Mouse (Mus musculus) hindbrain, embryonic 10.5 days (tissue): ENCODE results near the gene Meltf. TPM values are rescaled to one million over a fixed set of nuclear protein-coding genes. Genes with fewer than 3 reads are reported as not detected.

Experiments used
- DNase-seq: peaks from one replicate; pipeline ENCODE4 v3.0.0-alpha.2; 2017; ENCODE audit warnings: low spot score
- H3K27ac ChIP-seq: fragments of 300-500 bp; sonication (generic); 2 replicates; pipeline ENCODE4 v1.5.1; 2016; ENCODE audit warnings: mild to moderate bottlenecking, moderate library complexity
- H3K27me3 ChIP-seq: fragments of 300-500 bp; sonication (generic); 2 replicates; pipeline ENCODE4 v1.6.1; 2016; ENCODE audit warnings: mild to moderate bottlenecking; ENCODE audit not compliant: poor library complexity, insufficient read depth, severe bottlenecking
- H3K36me3 ChIP-seq: fragments of 300-500 bp; sonication (generic); 2 replicates; pipeline ENCODE4 v1.6.1; 2016; ENCODE audit warnings: mild to moderate bottlenecking, moderate library complexity
- H3K4me1 ChIP-seq: fragments of 300-500 bp; sonication (generic); replicated peaks from 2 replicates; pipeline ENCODE4 v1.6.1; 2016; ENCODE audit warnings: mild to moderate bottlenecking
- H3K4me3 ChIP-seq: fragments of 300-500 bp; sonication (generic); 2 replicates; pipeline ENCODE4 v1.5.1; 2016; ENCODE audit warnings: mild to moderate bottlenecking, moderate library complexity
- H3K9me3 ChIP-seq: fragments of 300-500 bp; sonication (generic); 2 replicates; pipeline ENCODE4 v1.6.1; 2016; ENCODE audit warnings: mild to moderate bottlenecking, moderate library complexity
- WGBS: fragments of 180-500 bp; shearing (Covaris S2); methylation state at CpG from one replicate; pipeline ENCODE4 v1.1.7; 2016; 5-methylcytosine and 5-hydroxymethylcytosine counted together
- polyA plus RNA-seq: library from polyadenylated mRNA; unstranded; fragments of >200 nt; fragmentation: Nextera tagmentation; extraction: Ambion mirVana; gene quantifications from 2 replicates; pipeline ENCODE4 v1.2.1, GENCODE M21; 2016

Meltf gene
- polyA plus RNA-seq, 1 experiment from 2014 or later: 0.07 TPM

DNA sequence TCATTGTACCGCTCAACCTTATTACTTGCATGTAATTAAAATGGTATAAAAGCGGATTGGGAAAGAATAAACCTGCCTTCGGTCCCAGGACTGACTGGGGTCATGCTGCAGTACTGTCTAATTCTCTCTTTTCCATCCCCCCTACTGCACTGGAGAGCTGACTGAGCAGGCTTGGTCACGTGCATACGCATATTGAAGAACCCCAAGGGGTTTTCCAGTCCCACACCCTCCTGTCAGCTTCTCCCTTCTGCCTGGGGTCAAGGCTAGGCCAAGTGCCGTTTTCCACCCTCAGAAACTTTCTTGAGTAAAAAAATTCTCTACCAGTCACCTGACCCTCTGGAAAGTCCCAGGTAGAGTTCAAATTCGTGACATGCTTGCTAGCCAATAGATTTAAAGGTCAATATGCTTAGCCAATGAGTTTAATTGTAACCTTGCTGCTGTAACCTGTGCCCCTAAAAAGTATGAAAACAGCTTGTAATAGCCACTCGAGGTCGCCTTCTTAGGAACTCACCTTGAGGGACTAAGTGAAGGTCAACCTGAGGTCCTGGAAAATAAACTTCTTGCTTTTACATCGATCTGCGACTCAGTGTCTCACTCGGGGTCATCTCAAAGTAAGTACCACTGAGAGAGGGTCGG is 48.1 kb downstream of the Meltf start:
- H3K36me3 ChIP-seq: no peaks in the 10 kb centered on the region
- no peak overlapping the region for H3K27ac ChIP-seq
- no peaks in the 10 kb centered on the region for H3K9me3 ChIP-seq
- peaks cover 20% of the 10 kb centered on the region for H3K27me3 ChIP-seq
- H3K4me1 ChIP-seq: peaks cover 9% of the 10 kb centered on the region
- DNase-seq: no peak
- H3K4me3 ChIP-seq: no peak overlapping the region
- WGBS: 86% methylated on average over 13 of the region's 13 CpGs

DNA sequence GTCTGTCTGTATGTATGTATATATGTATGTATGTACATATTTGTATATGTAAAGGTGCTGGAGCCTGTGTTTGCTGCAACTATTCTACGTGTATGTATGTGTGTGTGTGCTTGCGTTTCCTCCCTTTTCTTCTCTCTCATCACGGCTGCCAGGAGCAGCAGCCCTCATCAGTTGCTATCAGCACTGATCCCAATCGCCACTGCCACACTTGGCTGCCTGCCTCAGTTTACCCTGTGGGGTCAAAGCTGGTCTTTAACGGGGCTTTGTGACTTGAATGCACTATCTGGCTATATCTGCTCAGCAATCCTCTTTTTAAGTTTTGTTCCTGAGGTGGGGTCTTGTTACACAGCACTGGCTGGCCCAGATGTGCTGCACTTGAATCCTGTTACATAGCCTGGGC is 48.8 kb downstream of the Meltf start:
- Histone ChIP-seq H3K27ac (no peak overlapping the region), H3K36me3 (no peaks in the 10 kb centered on the region), H3K4me1 (peaks cover 16% of the 10 kb centered on the region), H3K9me3 (no peaks in the 10 kb centered on the region), H3K4me3 (no peak overlapping the region), H3K27me3 (peaks cover 27% of the 10 kb centered on the region)
- WGBS: 91% methylated on average over 5 of the region's 5 CpGs
- DNase-seq: no peak

DNA sequence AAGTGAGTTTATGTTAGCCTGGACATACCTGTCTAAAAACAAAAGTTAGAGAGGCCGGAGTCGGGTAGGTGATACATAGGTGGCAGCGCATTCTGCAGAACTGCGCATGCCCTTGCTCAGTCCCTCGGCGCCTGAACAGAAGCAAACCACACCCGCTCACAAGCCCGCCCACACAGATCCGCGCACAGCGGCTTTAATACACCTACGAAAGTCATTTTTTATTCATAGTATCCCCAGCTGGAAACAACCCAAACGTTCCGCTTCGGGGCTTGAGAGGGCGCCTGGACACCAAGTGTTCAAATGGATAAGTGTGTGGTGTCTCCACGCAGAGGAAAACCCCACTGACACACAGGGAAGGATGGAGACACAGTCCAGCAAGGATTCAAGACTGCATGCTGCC is 52.7 kb downstream of the Meltf start:
- no peaks in the 10 kb centered on the region for H3K9me3 ChIP-seq
- no peak overlapping the region for H3K4me3 ChIP-seq
- H3K36me3 ChIP-seq: no peaks in the 10 kb centered on the region
- peak overlapping the region; percentile 89 for H3K27ac ChIP-seq
- peaks cover 49% of the 10 kb centered on the region for H3K4me1 ChIP-seq
- no peak for DNase-seq
- WGBS: 57% methylated on average over 17 of the region's 17 CpGs
- H3K27me3 ChIP-seq: peaks cover 62% of the 10 kb centered on the region

GRCm38 (mm10) chr16:31932255-31932654 is 53.6 kb downstream of the Meltf start:
- Histone ChIP-seq H3K27me3 (peaks cover 70% of the 10 kb centered on the region), H3K4me1 (peaks cover 49% of the 10 kb centered on the region), H3K36me3 (no peaks in the 10 kb centered on the region), H3K4me3 (no peak overlapping the region), H3K9me3 (no peaks in the 10 kb centered on the region), H3K27ac (peak overlapping the region; percentile 89)
- DNase-seq: peak; percentile 34
- 25% methylated on average over 5 of the region's 5 CpGs for WGBS

GRCm38 (mm10) chr16:31932840-31933697 is 54.5 kb downstream of the Meltf start:
- WGBS: under 1% methylated on average over 50 of the region's 50 CpGs
- Histone ChIP-seq H3K27me3 (peaks cover 70% of the 10 kb centered on the region), H3K4me1 (peaks cover 49% of the 10 kb centered on the region)

DNA sequence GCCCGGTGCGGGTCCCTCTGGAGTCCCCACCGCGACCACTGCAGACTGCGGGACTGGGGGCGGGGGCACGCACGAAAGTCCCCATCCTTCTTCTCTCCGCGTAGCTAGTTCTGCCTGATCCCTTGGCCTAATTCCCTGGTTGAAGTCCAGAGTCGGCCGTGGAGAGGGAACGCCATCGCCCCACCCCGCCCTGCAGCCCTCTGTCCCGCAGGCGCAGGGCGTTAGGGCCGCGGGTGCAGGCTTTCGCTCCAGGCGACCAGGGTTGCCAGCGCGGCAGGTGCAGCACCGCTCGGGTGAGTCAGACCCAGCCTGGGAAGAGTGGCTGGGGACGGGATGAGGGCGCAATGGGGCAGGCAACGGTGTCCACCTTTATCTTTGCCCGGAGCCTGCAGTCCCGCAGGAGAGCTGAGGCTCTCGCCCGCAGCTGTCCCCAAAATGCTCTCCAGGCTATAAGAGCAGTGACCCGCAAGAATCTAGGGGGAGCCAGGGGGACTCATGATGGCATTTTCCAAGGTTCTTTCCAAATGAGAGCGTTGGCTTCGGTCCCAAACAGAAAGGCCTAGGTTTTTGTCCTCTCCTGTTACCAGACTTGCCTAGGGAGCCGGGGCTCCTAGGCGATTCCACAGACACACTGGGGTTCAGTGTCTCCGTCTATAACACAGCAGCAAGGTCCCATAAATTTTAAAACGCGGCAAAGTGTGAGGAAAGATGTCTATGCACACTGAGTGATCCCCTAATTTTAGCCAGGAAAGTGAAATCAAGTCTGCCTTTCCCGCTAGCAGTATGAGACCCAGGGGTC is 55.3 kb downstream of the Meltf start, which contains the start of gene Pigz:
Pigz (plus strand) TSS at position 101 of the 799 bp plus-strand sequence.
- H3K9me3 ChIP-seq: no peaks in the 10 kb centered on the region
- H3K36me3 ChIP-seq: no peaks in the 10 kb centered on the region
- 5% methylated on average over 42 of the region's 42 CpGs for WGBS
- peak within 1 kb of the TSS; percentile 89 for H3K27ac ChIP-seq
- peak; percentile 59 for DNase-seq
- peak within 1 kb of the TSS; percentile 56 for H3K4me3 ChIP-seq
- peaks cover 49% of the 10 kb centered on the region for H3K4me1 ChIP-seq
- peaks cover 70% of the 10 kb centered on the region for H3K27me3 ChIP-seq

More at GRCm38 (mm10) chr16:31932840-31933697, 54.5 kb downstream of the Meltf start:
- Histone ChIP-seq H3K9me3 (no peaks in the 10 kb centered on the region), H3K36me3 (no peaks in the 10 kb centered on the region), H3K27ac (peak overlapping the region; percentile 89), H3K4me3 (peak overlapping the region; percentile 56)
- DNase-seq: peak; percentile 92

DNA sequence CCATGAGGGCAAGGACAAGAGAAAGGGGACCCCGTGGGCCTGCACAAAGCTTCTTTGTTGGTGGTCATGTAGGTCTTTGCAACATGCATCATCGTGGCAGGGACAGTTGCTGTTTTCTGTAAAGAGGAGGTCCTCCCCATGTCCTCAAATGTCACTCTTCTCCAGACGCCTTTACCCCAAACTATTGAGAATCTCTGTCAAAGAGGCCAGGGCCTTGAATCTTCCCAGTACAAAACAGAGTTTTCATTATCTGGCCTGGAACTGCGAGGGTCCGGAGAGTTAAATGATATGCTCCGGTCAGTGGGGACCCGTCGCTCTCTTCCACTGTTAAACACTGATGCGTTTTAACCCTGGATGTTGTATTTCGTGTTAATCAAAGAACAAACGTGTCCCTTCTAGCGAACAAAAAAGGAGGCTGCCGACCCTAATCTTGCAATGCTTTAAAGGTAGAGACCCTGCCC is 56.0 kb downstream of the Meltf start:
- H3K9me3 ChIP-seq: no peaks in the 10 kb centered on the region
- peaks cover 49% of the 10 kb centered on the region for H3K4me1 ChIP-seq
- H3K36me3 ChIP-seq: no peaks in the 10 kb centered on the region
- peak overlapping the region; percentile 56 for H3K4me3 ChIP-seq
- H3K27me3 ChIP-seq: peaks cover 70% of the 10 kb centered on the region
- WGBS: 12% methylated on average over 13 of the region's 13 CpGs
- peak; percentile 42 for DNase-seq
- peak overlapping the region; percentile 89 for H3K27ac ChIP-seq

- Histone ChIP-seq H3K9me3 (no peaks in the 10 kb centered on the region), H3K27ac (peak overlapping the region; percentile 89), H3K27me3 (peaks cover 63% of the 10 kb centered on the region), H3K36me3 (no peaks in the 10 kb centered on the region), H3K4me1 (peaks cover 49% of the 10 kb centered on the region), H3K4me3 (peak overlapping the region; percentile 56)
- DNase-seq: peak; percentile 53
- 4% methylated on average over 36 of the region's 36 CpGs for WGBS
These were observed 56.7 kb downstream of the Meltf start for GRCm38 (mm10) chr16:31935091-31935979.

DNA sequence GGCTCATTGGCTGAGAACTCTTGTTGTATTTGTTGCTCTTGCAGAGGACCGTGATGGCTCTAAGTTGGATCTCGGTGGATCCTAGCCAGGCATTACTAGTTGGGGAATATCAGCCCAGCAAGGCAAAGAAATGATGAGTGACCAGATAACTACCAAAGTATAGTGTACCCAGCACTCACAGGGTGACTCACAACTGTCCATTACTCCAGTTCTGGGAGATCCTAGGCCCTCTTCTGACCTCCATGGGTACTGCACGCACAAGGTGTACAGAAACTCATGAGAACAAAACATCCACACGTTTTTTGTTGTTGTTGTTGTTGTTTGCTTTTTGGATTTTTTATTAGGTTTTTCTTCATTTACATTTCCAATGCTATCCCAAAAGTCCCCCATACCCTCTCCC is 58.0 kb downstream of the Meltf start:
- H3K36me3 ChIP-seq: no peaks in the 10 kb centered on the region
- peaks cover 51% of the 10 kb centered on the region for H3K27me3 ChIP-seq
- no peak overlapping the region for H3K27ac ChIP-seq
- peaks cover 41% of the 10 kb centered on the region for H3K4me1 ChIP-seq
- DNase-seq: no peak
- H3K9me3 ChIP-seq: no peaks in the 10 kb centered on the region
- whole genome bisulfite sequencing: 86% methylated on average over 4 of the region's 4 CpGs
- no peak overlapping the region for H3K4me3 ChIP-seq

DNA sequence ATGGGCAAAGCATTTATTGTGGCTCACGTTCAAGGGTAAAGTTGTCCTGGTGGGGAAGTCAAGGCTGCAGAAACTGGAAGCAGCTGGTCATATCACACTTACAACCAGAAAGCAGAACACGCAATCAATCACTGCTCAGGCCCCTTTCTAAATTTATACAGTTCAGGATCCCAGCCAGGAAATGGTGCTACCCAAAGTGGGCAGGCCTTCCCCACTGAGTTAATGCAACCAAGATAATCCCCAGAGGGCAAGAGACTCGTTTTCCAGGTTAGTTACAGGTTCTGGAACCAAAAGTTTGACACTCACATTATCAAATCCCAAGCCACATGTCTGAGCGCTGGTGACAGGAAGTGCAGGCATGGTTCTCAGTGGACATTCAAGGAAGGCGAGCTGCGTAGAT is 60.2 kb downstream of the Meltf start:
- DNase-seq: no peak
- 71% methylated on average over 6 of the region's 6 CpGs for WGBS
- no peaks in the 10 kb centered on the region for H3K9me3 ChIP-seq

DNA sequence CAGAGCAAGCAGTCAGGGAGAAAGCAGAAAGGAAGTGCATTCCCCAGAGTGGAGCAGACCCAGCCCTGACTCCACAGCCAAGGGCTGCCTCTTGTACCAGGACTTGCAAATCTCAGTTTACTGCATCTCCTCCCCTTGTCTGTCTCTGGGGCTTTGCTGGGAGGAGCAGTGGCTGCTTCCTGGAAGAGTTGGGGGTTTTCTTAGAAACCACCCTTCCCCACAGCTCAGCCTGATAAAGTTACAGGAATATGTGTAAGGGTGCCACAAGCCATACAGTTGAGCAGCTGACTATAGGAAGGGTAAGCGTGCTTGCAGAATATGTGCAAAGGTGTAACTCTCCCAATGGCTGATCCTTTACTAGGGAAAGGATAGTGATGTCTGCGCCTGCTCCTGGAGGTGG is 62.0 kb downstream of the Meltf start:
- H3K4me3 ChIP-seq: no peak overlapping the region
- peaks cover 13% of the 10 kb centered on the region for H3K4me1 ChIP-seq
- peaks cover 16% of the 10 kb centered on the region for H3K27me3 ChIP-seq
- H3K36me3 ChIP-seq: peaks cover 13% of the 10 kb centered on the region
- 67% methylated on average over 2 of the region's 2 CpGs for WGBS
- no peaks in the 10 kb centered on the region for H3K9me3 ChIP-seq
- H3K27ac ChIP-seq: no peak overlapping the region
- no peak for DNase-seq

More for the DNA sequence above, 60.2 kb downstream of the Meltf start:
- Histone ChIP-seq H3K36me3 (no peaks in the 10 kb centered on the region), H3K27me3 (peaks cover 33% of the 10 kb centered on the region), H3K4me3 (no peak overlapping the region), H3K27ac (no peak overlapping the region), H3K4me1 (peaks cover 18% of the 10 kb centered on the region)

GRCm38 (mm10) chr16:31943980-31944379 is 65.4 kb downstream of the Meltf start:
- 3% methylated on average over 10 of the region's 10 CpGs for WGBS
- Histone ChIP-seq H3K27me3 (no peaks in the 10 kb centered on the region; the same call in 1 of the 2 replicates), H3K4me3 (no peak overlapping the region), H3K9me3 (no peaks in the 10 kb centered on the region), H3K4me1 (peaks cover 34% of the 10 kb centered on the region), H3K36me3 (peaks cover 16% of the 10 kb centered on the region), H3K27ac (no peak overlapping the region)
- peak; percentile 81 for DNase-seq
